Mouse (Mus musculus) kidney, postnatal 36 days (tissue): ENCODE data around the gene Gjb3.

ENCODE experiments used
- DNase-seq, 2 experiments: peaks; one replicate each; pipeline ENCODE4 v3.0.0; 2021 to 2022; ENCODE audit warnings: mixed read lengths in 2 of 2

Gjb3 gene

GRCm38 (mm10) chr4:127330181-127331100 is at the start of gene Gjb3:
Gene Gjb3 (minus strand): TSS chr4:127330844.
- peak in 1 of 2 experiments; percentile 39 for DNase-seq

- DNase-seq = peak in 1 of 2 experiments; percentile 42
Measured at GRCm38 (mm10) chr4:127377344-127377743, 46.7 kb upstream of the Gjb3 start.

- DNase-seq = no peak
Measured at GRCm38 (mm10) chr4:127375541-127376177, 45.0 kb upstream of the Gjb3 start.

DNA sequence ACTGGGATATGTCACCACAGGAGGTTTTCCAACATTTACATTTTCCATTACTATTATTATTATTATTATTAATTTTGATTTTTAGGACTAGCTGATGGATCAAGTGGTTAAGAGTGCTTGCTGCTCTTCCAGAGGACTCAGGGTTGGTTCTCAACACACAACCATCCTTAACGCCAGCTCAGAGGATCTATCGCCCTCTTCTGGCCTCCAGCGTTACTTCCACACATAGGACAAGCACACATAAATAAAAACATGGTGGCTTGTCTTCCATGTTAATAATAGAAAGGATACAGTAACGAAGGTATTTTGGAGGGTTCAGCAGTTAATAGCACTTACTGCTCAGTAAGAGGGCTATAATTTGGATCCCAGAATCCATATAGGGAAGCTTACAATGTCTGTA is 44.0 kb upstream of the Gjb3 start:
- DNase-seq = no peak

DNA sequence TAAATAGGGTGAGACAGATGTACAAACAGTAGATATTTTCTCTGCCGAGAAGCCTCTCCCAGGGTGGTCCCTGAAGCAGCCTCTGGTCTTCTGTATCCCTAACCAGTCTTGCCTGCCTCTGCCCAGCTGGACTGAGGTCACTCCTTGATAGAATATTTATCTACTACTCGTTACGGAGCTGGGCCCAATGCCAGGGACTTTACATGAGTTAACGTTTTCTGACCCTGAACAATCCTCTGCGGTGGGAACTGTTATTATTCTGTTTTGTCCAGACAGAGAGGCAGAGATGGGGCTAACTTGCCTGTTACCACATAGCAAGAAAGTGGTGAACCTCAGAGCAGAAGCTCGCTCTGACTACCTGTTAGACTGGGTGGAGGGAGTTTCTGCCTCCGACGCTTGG is 42.8 kb upstream of the Gjb3 start:
- peak in 1 of 2 experiments; percentile 11 for DNase-seq

DNA sequence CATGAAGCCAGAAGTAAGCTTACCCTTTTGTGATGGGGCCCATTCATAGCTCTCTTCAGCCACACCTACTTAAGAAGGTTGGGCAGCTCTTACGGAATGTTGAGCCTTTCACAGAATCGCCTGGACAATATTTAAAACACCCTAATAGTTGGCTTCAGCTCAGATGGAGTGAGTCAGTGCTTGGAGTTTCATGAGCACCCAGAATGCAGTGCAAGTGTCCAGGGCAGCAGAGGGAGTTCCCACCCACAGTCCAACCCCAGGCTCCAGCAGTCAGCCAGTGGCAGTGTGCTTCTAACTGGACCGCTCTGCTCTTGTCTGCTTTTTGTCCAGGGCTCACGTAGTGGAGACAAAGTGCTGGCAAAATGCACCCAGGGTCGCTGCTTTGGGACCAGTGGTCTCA is 40.9 kb upstream of the Gjb3 start:
- no peak for DNase-seq

DNA sequence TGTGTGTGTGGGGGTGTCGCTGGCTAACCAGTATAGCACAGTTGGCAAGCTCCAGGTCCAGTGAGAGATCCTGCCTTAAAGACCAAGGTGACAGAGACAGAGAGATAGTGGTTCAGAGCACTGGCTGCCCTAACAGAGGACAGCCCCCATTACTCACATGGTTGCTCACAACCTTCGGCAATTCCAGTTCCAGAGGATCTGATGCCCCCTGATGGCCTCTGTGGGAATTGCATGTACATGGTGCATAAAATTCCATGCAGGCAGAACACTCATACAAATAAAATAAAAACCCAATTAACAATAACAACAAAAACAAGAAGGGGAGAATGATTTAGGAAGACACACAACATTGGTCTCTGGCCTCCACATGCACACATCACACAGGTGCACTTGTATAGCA is 39.8 kb upstream of the Gjb3 start:
- peak in 1 of 2 experiments; percentile 21 for DNase-seq

DNA sequence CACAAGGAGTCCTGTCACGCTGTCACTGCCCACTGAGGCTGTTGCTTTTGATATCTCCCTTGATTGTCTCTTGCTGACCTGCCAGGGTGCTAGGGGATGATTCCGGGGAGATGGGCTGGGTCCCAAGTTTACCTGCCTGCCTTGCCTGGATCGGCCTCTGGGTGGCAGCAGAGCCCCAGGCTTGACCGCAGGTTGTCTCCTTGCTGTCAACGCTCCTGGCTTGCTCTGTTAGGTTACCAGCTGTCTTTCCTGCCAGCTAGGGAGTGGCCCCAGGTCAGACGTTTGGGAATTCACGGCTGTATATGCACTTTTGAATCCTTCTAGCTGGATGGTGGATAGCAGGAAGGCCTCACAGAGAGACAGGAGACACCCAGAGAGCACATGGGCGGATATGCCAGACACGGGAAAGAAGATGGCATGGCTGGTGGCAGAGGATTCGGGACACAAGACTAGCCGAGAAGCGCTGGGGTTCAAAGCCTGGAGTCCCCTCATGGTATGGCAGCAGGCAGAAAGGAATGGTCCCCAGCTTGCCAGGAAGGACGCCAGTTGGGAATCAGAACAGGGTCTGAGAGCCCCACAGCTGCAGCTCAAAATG is 37.8 kb upstream of the Gjb3 start:
- peak; percentile 29 to 81 for DNase-seq

DNA sequence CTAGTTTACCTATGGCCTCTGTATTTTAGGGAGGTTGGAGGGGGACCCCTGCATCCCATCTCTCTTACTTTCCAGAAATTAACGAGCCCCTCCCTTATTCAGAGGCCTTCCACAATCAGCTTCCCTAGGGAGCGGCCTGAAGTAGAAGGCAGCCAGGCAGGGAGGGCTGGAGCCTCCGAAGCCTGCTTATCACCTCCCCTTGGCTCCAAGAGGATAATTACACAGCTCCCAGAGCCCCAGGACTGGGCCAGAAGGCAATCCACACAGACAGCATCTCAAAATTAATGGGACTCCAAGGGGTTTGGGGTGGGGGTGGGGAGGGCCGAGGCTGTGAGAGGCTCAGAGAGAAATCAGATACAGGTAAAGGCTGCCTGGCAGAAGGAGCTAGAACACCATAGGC is 35.2 kb upstream of the Gjb3 start:
- DNase-seq = no peak

- no peak for DNase-seq
Measured at GRCm38 (mm10) chr4:127365433-127365832, 34.8 kb upstream of the Gjb3 start.

GRCm38 (mm10) chr4:127364431-127364830 is 33.8 kb upstream of the Gjb3 start:
- peak in 1 of 2 experiments; percentile 6 for DNase-seq

GRCm38 (mm10) chr4:127363331-127363730 is 32.7 kb upstream of the Gjb3 start:
- DNase-seq = peak in 1 of 2 experiments; percentile 23

DNA sequence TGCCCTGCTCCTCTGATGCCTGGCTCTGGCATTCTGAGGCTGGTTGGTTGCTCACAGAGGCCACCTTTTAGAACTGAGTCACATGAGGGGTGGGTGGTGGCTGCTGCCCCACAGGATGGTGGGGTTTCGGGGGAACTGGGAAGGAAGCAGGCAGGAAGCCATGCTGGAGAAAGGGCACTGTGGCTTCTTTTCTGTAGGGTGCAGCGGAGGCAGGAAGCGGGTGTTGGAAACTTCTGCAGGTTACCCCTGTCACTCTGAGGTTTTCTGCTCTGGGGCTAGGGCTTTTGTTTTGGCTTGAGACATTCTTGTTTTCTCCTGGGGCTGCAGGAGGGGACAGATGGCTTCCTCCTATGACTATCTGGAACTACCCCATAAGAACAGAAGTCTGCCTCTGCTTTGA is 31.9 kb upstream of the Gjb3 start:
- DNase-seq = no peak

- DNase-seq = no peak
Measured at GRCm38 (mm10) chr4:127358018-127358417, 27.4 kb upstream of the Gjb3 start, which contains the start of gene Gjb5. Gene Gjb5 (minus strand): TSS chr4:127358181.

GRCm38 (mm10) chr4:127354506-127355485 is 24.2 kb upstream of the Gjb3 start:
- peak; percentile 9 to 47 for DNase-seq

DNA sequence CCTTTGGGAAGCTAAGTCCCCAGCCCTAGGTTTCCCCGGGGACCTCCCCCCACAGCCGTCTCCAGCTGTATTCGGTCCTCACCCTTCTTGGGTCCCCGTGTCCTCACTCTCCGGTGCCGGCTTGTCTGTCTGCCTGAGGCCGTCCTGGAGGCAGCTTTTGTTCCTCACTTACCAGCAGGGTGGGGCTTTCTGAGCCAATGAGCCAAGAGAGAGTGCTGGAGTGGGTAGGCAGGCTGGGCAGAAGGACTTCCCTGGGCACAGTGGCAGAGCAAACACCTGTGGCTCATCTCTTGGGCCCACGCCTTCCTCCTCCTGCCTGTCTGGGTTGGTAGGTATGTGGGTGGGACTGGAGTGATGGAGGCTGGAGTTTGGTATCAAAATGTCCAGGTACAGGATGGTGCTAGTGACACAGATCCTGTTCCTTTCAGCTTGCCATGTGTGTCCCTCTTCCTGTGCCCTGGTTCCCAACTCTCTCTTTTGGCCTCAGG is 23.4 kb upstream of the Gjb3 start, which contains the start of gene Gjb4:
Gene Gjb4, minus strand, starts transcription at position 131 of the 488 bp plus-strand sequence.
- DNase-seq = no peak

DNA sequence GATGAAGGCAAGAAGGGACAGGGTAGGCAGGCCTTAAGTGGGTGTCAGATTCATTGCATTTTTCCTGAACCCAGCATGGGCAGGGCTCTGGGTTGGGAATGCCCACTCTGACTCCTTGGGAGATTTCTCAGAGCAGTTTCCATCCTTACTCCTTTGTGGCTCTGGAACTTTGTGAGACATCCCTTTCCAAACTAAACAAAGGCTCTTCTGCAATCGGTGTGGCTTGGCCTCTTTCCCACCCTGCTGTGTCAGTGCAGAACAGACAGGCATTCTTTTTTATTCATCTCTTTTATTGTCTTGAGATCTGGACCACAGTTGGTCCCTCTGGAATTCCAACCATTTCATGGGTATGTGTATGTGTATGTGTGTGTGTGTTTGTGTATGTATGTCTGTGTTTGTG is 21.9 kb upstream of the Gjb3 start:
- DNase-seq = no peak

DNA sequence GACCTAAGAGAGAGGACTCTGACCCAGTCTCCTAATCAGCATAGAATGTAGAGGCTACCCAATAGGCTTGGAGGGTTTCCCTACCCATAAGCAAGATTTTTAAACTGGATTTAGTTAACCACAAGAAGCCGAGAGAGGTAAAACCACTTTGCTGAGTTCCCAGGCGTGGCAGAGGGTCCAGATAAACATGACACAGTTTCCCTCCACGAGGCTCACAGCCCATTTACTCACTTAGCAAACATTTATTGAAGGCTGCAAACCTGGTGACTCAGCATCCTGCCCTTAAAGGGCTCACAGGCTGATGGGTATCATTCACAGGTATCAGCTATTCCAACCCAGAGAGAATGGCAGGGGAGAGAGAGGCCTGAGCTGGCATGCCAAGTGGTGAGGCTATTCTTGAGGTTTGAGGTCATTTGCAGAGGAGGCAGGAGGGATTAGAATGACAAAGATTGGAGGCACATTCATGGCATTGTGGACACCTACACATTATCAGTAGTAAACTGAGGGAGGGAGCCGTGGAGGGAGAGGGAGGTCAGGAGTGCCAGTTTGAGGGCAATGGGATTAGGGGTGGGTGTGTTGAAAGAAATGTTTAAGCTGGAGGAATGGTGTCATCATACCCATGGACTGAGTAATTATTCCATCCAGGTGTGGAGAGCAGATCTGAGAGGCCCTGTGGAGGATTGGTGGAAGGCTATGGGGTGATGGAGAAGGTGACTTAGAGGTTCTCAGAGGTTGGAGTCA is 19.1 kb upstream of the Gjb3 start:
- no peak for DNase-seq

DNA sequence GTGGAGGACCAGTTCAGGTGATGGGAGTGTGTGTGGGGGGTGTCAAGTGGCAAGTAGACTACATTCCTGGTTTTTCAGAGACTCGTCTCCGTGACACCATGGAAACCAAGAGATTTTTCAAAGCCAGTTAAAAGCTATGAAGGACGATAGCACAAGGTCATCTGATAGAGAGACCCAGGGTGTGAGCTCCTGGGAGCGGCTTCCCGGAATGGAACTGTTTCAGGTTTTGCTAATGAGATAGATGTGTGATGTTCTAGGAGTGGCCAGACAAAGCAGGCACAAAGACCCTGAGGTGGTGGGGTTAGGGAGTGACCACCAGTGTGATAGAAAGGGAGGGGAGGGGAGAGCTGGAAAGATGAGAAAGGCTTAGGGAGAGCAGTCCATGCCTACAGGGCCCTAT is 14.4 kb upstream of the Gjb3 start:
- DNase-seq = no peak

DNA sequence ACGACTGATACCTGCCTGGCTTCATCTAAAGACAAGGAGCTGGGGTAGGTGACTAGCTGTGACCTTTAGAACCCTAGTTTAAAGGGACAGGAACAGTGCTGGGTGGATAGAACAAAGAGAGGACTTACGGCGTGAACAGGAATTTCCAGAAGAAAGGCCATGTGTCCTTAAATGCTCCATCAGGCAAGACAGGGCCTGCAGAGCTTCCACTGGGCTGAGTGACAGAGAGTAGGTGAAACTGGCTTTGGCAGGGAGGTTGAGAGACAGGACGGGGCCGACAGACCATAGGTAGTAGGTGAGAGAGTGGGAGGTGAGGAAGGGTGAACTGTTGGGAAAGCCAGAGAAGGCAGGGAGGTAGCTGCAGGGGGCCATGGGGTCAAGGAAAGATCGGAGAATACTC is 10.7 kb upstream of the Gjb3 start:
- no peak for DNase-seq

- DNase-seq = no peak
Measured at GRCm38 (mm10) chr4:127337668-127338067, 7.0 kb upstream of the Gjb3 start.
